Mouse (Mus musculus): ENCODE results near the gene Fez2. TPM values are rescaled to one million over a fixed set of nuclear protein-coding genes. Genes with fewer than 3 reads are reported as not detected.

Gene Fez2
- polyA plus RNA-seq (2012; rRNA removed): 4.9 and 9.3 TPM in 2 replicates

GRCm38 (mm10) chr17:78417381-78418281 lies at the start of gene Fez2:
Gene Fez2, minus strand, starts transcription at chr17:78418152.

Other genes with a start within 250 kb of the Fez2 start
- 4.2 and 9.4 TPM in 2 replicates for gene Crim1, start 217.9 kb downstream of the Fez2 start, polyA plus RNA-seq (2012; rRNA removed)
- gene Vit, start 89.9 kb upstream of the Fez2 start, polyA plus RNA-seq (2012; rRNA removed): 0.11 and 0.45 TPM in 2 replicates

All from stomach, adult 2 months (tissue).